Mouse (Mus musculus) left cerebral cortex, adult 2 months (tissue): ENCODE data around the gene Cenpm. TPM values are rescaled to one million over a fixed set of nuclear protein-coding genes. Genes with fewer than 3 reads are reported as not detected.
A peak's percentile ranks its signal among the peaks of the same experiment; 100 is the strongest.

Source experiments
- DNase-seq, 2 experiments: peaks; one replicate each; pipeline ENCODE4 v3.0.0; 2021 to 2022; ENCODE audit warnings: low spot score in 2 of 2, mixed read lengths in 1 of 2; ENCODE audit errors: extremely low spot score in 1 of 2
- H3K27ac ChIP-seq: fragments of 200-600 bp; 2 replicates; pipeline ENCODE4 v1.8.1; 2022
- H3K4me3 ChIP-seq: fragments of 200-600 bp; 2 replicates; pipeline ENCODE4 v1.8.1; 2022
- CTCF ChIP-seq: fragments of 200-600 bp; IDR thresholded peaks from 2 replicates; pipeline ENCODE4 v1.8.1; 2022; ENCODE audit warnings: antibody characterized with exemption, mild to moderate bottlenecking, moderate library complexity
- intact Hi-C: fragments of 180-260 bp; cut with DNase I; formaldehyde crosslinking; loops from one replicate; pipeline ENCODE4 v1.15.1; 2025
- total RNA-seq, 2 experiments: library from RNA; stranded (reverse); gene quantifications; 2 replicates each; pipeline ENCODE4 v1.2.3; 2021

Cenpm gene
- total RNA-seq, 2 experiments from 2014 or later = 3.1 to 4.8 TPM

- no peak for DNase-seq
- Histone ChIP-seq H3K27ac (no peak overlapping the region), H3K4me3 (peak overlapping the region; percentile 38)
- TF ChIP-seq CTCF = no peak
- intact Hi-C loops = no loop called here
Measured at GRCm38 (mm10) chr15:82211281-82211680, 33.3 kb downstream of the Cenpm start.

DNA sequence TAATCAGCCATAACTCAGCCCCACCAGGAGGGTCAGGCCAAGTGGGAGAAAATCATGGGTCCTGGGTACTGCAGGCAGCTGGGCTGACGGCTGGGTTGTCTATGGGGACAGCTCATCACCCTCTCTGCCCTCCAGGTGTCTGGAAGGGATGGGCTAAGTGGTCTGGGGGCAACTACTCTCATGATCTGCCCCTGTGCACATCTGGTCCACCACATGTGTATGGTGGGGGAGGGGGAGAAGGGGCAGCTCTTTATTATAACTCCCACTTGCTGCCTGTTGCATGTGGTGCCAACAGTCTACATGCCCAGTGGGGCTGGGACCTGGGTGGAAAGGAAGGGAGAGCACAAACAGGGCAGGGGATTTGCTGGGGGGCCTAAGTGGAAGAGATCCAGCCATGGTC lies 33.7 kb downstream of the Cenpm start:
- TF ChIP-seq CTCF = no peak
- no peak for DNase-seq
- intact Hi-C loops = no loop called here
- Histone ChIP-seq H3K4me3 (no peak overlapping the region), H3K27ac (no peak overlapping the region)

GRCm38 (mm10) chr15:82209295-82210050 lies 35.1 kb downstream of the Cenpm start:
- Histone ChIP-seq H3K27ac (no peak overlapping the region), H3K4me3 (no peak overlapping the region)
- intact Hi-C loops = no loop called here
- no peak for DNase-seq
- TF ChIP-seq CTCF = no peak

DNA sequence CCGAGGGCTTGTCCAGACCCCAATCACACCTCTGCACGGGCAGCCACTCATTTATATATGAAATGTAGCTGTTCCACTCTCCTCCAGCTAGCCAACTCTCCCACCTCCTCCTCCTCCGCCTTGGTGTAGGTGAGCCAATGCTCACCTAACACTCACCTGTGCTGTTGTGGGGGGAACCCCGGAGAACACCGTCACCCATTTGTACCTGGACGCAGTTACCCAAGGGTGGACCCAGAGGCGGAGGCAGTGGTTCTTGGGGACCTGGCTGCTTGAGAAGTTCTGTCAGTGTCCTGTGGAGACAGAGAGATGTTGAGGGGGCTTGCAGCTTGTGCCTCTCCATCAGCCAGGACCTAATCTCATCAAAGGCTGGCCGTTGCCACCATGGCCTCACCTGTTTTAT lies 36.2 kb downstream of the Cenpm start:
- no peak for TF ChIP-seq CTCF
- intact Hi-C loops = no loop called here
- no peak overlapping the region for H3K4me3 ChIP-seq
- DNase-seq = no peak
- no peak overlapping the region for H3K27ac ChIP-seq

DNA sequence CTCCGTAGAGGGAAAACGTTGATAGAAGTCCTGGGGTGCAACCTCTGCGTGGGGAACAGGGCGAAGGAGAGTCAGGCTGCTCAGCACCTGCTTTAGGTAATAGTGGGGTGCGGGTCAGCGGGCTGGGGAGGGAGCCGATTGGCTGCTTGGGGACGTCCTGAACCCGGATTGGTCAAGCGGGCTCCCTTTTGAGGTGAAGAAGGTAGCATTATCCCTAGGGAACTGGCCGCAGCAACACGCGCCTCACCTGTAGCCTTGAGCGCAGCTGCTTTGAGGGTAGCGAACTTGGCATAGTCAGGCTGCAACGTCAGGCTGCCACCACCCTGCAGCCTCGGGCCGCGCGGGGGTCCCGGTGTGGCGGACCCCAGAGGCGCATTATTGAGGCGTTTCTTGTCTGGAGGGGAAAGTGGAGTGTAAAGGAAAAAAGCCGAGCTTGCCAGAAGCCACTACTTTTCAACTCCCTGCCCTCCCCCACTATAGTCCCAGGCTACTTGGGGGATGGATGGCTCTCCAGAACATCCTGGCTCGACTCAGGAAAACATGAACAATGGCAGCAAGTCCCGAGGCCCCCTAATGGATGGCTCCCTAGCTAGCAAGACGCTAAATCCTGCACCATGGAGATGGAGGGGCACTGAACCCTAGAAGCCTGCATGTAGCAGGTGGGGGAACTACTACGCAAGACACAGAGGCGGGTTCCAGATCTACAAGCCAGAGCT lies 36.9 kb downstream of the Cenpm start:
- no peak for DNase-seq
- H3K27ac ChIP-seq = no peak overlapping the region
- H3K4me3 ChIP-seq = no peak overlapping the region
- intact Hi-C loops = no loop called here
- no peak for TF ChIP-seq CTCF

GRCm38 (mm10) chr15:82207105-82207459 lies 37.5 kb downstream of the Cenpm start:
- DNase-seq = no peak
- no peak overlapping the region for H3K27ac ChIP-seq
- H3K4me3 ChIP-seq = no peak overlapping the region
- TF ChIP-seq CTCF = no peak
- intact Hi-C loops = no loop called here

DNA sequence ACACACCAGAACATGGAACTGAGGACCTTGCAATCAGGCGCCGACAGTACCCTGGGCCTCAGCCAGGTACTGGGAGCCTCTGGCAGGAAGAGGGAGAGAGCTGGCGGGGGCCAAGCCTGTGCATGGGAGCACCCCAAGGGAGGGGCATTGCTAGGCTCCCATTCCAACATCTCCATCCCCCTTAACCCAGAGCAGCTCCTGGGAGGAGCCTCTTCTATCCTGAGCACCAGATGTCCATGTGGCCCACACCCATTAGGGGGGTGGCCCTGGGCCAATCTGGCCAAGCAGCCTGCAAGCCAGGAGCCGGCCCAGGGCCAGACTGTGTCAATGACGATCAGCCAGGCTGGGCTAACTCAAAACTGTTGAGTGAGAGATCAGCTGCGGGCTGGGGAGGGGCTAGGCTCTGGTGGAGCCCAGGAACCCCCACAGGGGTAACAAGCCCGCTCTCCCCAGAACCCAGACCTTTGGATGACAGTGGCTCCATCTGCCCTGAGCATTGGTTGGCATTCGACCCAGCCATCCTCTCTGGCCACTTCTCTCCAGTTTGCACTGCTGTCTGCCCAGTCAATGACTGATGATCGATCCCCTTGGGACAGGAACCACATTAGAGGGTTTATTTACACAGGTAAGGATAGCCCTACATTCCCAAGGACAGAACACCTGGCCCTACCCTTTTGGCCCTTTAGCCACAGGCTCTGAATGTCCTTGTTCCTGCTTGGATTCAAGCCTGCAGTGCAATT lies 38.0 kb downstream of the Cenpm start:
- no peak overlapping the region for H3K4me3 ChIP-seq
- intact Hi-C loops = no loop called here
- DNase-seq = no peak
- no peak for TF ChIP-seq CTCF
- no peak overlapping the region for H3K27ac ChIP-seq

DNA sequence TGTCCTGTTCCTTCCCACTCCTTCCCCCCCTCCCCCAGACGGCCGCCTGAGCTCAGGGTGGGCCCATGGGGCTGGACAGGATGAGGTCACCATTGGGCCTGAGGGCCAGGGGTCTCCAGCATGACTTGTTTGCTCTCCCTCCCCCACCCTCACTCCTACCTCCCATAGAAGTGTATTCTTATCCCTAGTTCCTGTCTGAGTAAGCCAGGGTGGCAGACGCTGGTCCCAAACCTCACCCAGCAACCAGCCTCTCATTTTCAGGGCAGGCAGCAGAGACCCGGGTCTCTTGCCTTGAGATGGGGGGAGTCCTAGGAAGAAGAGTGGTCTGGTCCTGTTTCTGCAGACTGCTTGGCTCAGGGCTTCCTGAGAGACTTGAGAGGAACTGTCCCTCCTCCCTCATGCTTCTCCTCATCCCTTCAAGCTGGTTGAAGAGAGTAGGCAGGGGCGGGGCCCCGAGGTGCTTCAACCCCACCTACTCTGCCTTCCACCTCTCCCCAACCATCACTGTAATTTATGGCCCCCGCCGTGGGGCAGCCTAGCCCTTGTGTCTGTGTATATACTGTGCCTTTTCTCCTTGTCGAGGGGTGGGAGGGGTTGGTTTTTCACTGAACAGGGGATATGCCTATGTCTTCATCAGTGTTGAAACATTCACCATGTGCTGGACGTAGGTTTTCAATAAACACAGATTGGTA lies 39.7 kb downstream of the Cenpm start:
- H3K27ac ChIP-seq = no peak overlapping the region
- intact Hi-C loops = no loop called here
- DNase-seq = no peak

GRCm38 (mm10) chr15:82203611-82204351 lies 40.8 kb downstream of the Cenpm start:
- no peak for TF ChIP-seq CTCF
- H3K4me3 ChIP-seq = no peak overlapping the region
- no peak for DNase-seq
- H3K27ac ChIP-seq = peak overlapping the region; percentile 37; the same call in 1 of the 2 replicates
- intact Hi-C loops = no loop called here

More for the DNA sequence above, 39.7 kb downstream of the Cenpm start:
- TF ChIP-seq CTCF = no peak
- no peak overlapping the region for H3K4me3 ChIP-seq

DNA sequence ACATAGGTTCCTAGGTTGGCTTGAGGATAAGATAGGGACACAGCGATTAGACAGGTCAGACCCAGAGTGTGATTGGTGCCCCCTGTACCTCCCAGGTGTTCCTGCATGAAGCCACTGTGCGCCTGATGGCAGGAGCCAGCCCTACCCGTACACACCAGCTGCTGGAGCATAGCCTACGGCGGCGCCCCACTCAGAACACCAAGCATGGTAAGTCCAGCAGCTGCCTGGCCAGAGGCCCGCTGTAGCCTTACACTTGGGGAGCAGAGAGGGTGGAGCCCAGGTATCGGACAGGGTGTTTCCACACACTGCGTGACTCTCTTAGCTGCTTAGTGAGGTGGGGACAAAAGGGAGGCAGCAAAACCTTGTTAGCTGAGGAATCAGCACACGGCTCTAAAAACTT lies 41.5 kb downstream of the Cenpm start:
- intact Hi-C loops = no loop called here

DNA sequence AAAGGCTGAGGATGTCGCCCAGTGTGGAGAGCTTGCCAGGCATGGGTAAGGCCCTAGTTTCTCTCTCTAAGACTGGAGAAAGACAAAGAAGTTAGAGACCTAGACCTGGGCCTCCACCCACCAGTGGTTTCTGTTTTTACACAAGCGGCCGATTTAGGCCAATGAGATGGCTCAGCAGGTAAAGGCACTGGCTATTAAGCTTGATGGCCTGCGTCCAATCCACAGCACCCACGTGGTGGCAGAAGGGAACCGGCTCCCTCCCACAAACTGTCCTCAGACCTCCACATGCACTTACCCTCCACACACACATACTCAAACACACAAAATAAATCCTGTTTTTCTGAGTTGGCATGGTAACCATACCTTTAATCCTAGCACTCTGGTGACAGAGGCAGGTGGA lies 42.5 kb downstream of the Cenpm start:
- intact Hi-C loops = no loop called here
- no peak for DNase-seq
- Histone ChIP-seq H3K27ac (no peak overlapping the region), H3K4me3 (no peak overlapping the region)
- no peak for TF ChIP-seq CTCF

More for the DNA sequence above, 41.5 kb downstream of the Cenpm start:
- no peak for TF ChIP-seq CTCF
- no peak for DNase-seq
- H3K27ac ChIP-seq = no peak overlapping the region
- H3K4me3 ChIP-seq = no peak overlapping the region
